Mouse (Mus musculus) left cerebral cortex, adult 9 months (tissue): ENCODE measurements around the gene Zfp90.
"Not testable (repeated sequence)": the region's sequence is repeated elsewhere in the genome, so short reads cannot be mapped to it uniquely, and the experiment has no call there.

Experiments used
- DNase-seq, 2 experiments: peaks; one replicate each; pipeline ENCODE4 v3.0.0; 2022; ENCODE audit warnings: low spot score in 2 of 2

Gene Zfp90

GRCm38 (mm10) chr8:106415182-106415971, at the start of gene Zfp90:
Gene Zfp90, plus strand, starts transcription at chr8:106415327.
- DNase-seq = peak; percentile 81 to 96

- DNase-seq = no peak
Measured at GRCm38 (mm10) chr8:106368501-106368900, 46.6 kb upstream of the Zfp90 start.

GRCm38 (mm10) chr8:106369069-106369468, 46.1 kb upstream of the Zfp90 start:
- DNase-seq = no peak

GRCm38 (mm10) chr8:106375957-106376356, 39.2 kb upstream of the Zfp90 start:
- no peak for DNase-seq

GRCm38 (mm10) chr8:106376862-106377261, 38.3 kb upstream of the Zfp90 start:
- no peak for DNase-seq

- no peak for DNase-seq
Measured at GRCm38 (mm10) chr8:106378501-106379048, 36.6 kb upstream of the Zfp90 start.

- no peak for DNase-seq
Measured at GRCm38 (mm10) chr8:106379357-106379756, 35.8 kb upstream of the Zfp90 start.

- DNase-seq = no peak
Measured at GRCm38 (mm10) chr8:106381026-106381425, 34.1 kb upstream of the Zfp90 start.

GRCm38 (mm10) chr8:106387801-106388415, 27.2 kb upstream of the Zfp90 start:
- DNase-seq = no peak

GRCm38 (mm10) chr8:106394493-106394892, 20.6 kb upstream of the Zfp90 start:
- DNase-seq = no peak

- no peak for DNase-seq
Measured at GRCm38 (mm10) chr8:106399694-106400093, 15.4 kb upstream of the Zfp90 start.

GRCm38 (mm10) chr8:106400181-106400580, 14.9 kb upstream of the Zfp90 start:
- no peak for DNase-seq

GRCm38 (mm10) chr8:106403246-106403933, 11.7 kb upstream of the Zfp90 start:
- DNase-seq = peak in 1 of 2 experiments; percentile 62

- no peak for DNase-seq
Measured at GRCm38 (mm10) chr8:106404825-106405224, 10.3 kb upstream of the Zfp90 start.

- DNase-seq = no peak
Measured at GRCm38 (mm10) chr8:106405810-106406209, 9.3 kb upstream of the Zfp90 start.

GRCm38 (mm10) chr8:106410055-106410454, 5.1 kb upstream of the Zfp90 start:
- no peak for DNase-seq

GRCm38 (mm10) chr8:106410564-106410963, 4.6 kb upstream of the Zfp90 start:
- no peak for DNase-seq

GRCm38 (mm10) chr8:106411783-106412451, 3.2 kb upstream of the Zfp90 start:
- DNase-seq = peak in 1 of 2 experiments; percentile 68

- DNase-seq = no peak
Measured at GRCm38 (mm10) chr8:106417692-106418091, 2.6 kb downstream of the Zfp90 start.

- no peak for DNase-seq
Measured at GRCm38 (mm10) chr8:106431088-106431487, 16.0 kb downstream of the Zfp90 start.

- not testable (repeated sequence) for DNase-seq
Measured at GRCm38 (mm10) chr8:106431952-106432351, 16.8 kb downstream of the Zfp90 start.
